ENCODE assay signal across 8 mouse cellular contexts in the genomic region with DNA sequence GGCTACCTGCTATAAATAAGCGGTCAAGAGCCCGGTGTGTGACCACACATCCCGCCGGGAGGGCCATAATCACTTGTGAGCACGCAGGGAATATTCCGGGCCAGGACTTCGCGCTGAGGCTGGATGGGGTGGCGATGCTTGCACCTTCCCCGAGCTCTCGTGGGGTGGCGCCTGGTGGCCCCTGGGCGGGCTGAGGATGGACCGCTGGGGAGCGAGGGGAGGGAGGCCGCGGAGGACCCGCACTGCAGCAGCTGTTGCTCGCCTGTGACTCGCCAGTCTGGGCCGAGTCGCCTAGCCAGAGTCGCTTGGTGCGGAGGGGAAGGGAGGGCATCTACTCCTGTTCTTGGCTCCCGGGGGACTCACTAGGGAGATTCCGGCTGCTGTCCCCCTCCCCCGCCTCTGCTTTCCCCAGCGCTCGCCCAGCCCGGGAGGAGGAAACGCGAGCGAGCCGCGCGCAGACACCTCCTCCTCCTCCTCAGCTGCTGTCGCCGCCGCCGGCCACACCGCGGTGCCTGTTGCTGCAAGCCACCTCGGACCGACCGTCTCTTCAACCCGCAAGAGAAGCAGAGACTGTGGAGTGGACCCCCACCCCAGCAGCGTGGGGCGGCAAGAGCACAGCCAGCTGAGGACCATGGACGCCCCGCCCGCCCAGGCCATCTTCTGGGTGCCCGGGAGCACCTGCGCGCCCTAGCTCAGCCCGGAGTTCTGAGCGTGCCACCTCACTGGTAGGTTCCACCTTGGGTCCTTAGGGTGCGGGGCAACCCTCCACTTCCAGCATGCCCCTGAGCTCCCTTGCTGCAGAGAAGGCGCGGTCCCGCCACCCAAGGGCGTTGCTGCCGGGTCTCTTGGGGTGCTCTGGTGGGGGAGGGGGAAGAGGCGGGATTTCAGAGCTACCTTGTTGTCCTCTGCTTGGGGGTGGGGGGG. TPM values are rescaled to one million over a fixed set of nuclear protein-coding genes. Genes with fewer than 3 reads are reported as not detected.
DNase-seq lines count a peak whose midpoint lies in the region; ATAC-seq lines count a peak whose summit lies in the region.

No protein-coding gene starts in this region.

- intact Hi-C loops in left cerebral cortex, postnatal 4 days (cut with DNase I): no loop called here

- peak; percentile 45 for ATAC-seq in common myeloid progenitor, adult 5-6 weeks (replicated peaks; ENCODE audit: low read depth, poor library complexity, severe bottlenecking)
- ATAC-seq in intestine, embryonic 16.5 days: peak; percentile 67

- H3K4me1 ChIP-seq in intestine, embryonic 16.5 days (ENCODE audit: control insufficient read depth, insufficient read depth, low read length): peaks cover 16% of the 10 kb centered on the region
- peaks cover 24% of the 10 kb centered on the region for H3K4me1 ChIP-seq in midbrain, embryonic 10.5 days

- H3K36me3 ChIP-seq in intestine, embryonic 16.5 days (ENCODE audit: control insufficient read depth, insufficient read depth, low read length): no peaks in the 10 kb centered on the region
- no peaks in the 10 kb centered on the region for H3K36me3 ChIP-seq in midbrain, embryonic 10.5 days

- under 1% methylated on average over 57 of the region's 63 CpGs for WGBS in intestine, embryonic 16.5 days
- WGBS in midbrain, embryonic 10.5 days: under 1% methylated on average over 59 of the region's 63 CpGs

- peak overlapping the region; percentile 72 for H3K9ac ChIP-seq in intestine, embryonic 16.5 days (ENCODE audit: low read depth, low read length)

- no peaks in the 10 kb centered on the region for H3K9me3 ChIP-seq in intestine, embryonic 16.5 days (ENCODE audit: control insufficient read depth, low read length)
- no peaks in the 10 kb centered on the region for H3K9me3 ChIP-seq in midbrain, embryonic 10.5 days (replicated peaks)

- no peaks in the 10 kb centered on the region for H3K27me3 ChIP-seq in intestine, embryonic 16.5 days (replicated peaks; ENCODE audit: control insufficient read depth, insufficient read depth, low read length)
- peaks cover 70% of the 10 kb centered on the region for H3K27me3 ChIP-seq in midbrain, embryonic 10.5 days (ENCODE audit: low read depth, poor library complexity, severe bottlenecking)

- H3K27ac ChIP-seq in intestine, embryonic 16.5 days (ENCODE audit: low read length): peak overlapping the region; percentile 51
- H3K27ac ChIP-seq in midbrain, embryonic 10.5 days (replicated peaks): peak overlapping the region; percentile 72

- peak overlapping the region; percentile 100 for H3K4me2 ChIP-seq in intestine, embryonic 16.5 days (ENCODE audit: low read depth, low read length)

- H3K4me3 ChIP-seq in intestine, embryonic 16.5 days (ENCODE audit: low read length): peak overlapping the region; percentile 66
- peak overlapping the region; percentile 69 for H3K4me3 ChIP-seq in midbrain, embryonic 10.5 days

- peak; percentile 72 for DNase-seq in T-cell, adult 2 months (ENCODE audit: low spot score)
- peak; percentile 35 to 57 for DNase-seq in gastrocnemius, postnatal 4 days (ENCODE audit: low spot score in 2 of 2)
- peak; percentile 68 for DNase-seq in left cerebral cortex, postnatal 4 days
- peak; percentile 78 for DNase-seq in midbrain, embryonic 10.5 days (ENCODE audit: low spot score)
- peak; percentile 73 to 74 for DNase-seq in right cerebral cortex, postnatal 36 days (ENCODE audit: low spot score in 2 of 2)
- peak; percentile 55 to 58 for DNase-seq in urinary bladder, postnatal 36 days (ENCODE audit: low spot score in 2 of 2)

RNA-seq across cellular contexts. Expression of gene Tbc1d1, which starts 3.9 kb away (rescaled TPM):
- total RNA-seq in common myeloid progenitor, adult 5-6 weeks (2017): 18.0 and 33.9 TPM in 2 replicates
- 10 to 100 TPM; 22.9 to 28.7 TPM for total RNA-seq in gastrocnemius, postnatal 4 days (2021)
- polyA plus RNA-seq in intestine, embryonic 16.5 days (2015; fragmentation: Nextera tagmentation; extraction: Ambion mirVana): 32.3 and 38.5 TPM in 2 replicates
- 10 to 100 TPM; 12.9 to 14.3 TPM for total RNA-seq in left cerebral cortex, postnatal 4 days (2021)
- 22.2 and 22.4 TPM in 2 replicates for polyA plus RNA-seq in midbrain, embryonic 10.5 days (2016; fragmentation: Nextera tagmentation; extraction: Ambion mirVana)

Comparison
In these comparisons a context has a peak if more than half of its experiments do, and no peak if none do; other contexts are left out.
1. Peak in every context shown above with its lines: DNase-seq, ATAC-seq, H3K4me3 ChIP-seq and H3K27ac ChIP-seq.